Mouse (Mus musculus) erythroblast, embryonic 14.5 days (primary cell): ENCODE results near the gene Frmd4a.

ENCODE experiments used
- GATA1 ChIP-seq: IDR thresholded peaks from 2 replicates; pipeline ENCODE4 v1.6.1; 2012; ENCODE audit warnings: low read length, inconsistent platforms, mixed read lengths
- TAL1 ChIP-seq: IDR thresholded peaks from 3 replicates; pipeline ENCODE4 v1.6.1; 2012; ENCODE audit warnings: low read length, inconsistent platforms, mixed read lengths

- TF ChIP-seq GATA1 (no peak), TAL1 (no peak)
Observed at GRCm38 (mm10) chr2:4516819-4517552, 499.5 kb downstream of the Frmd4a start.
